Mouse (Mus musculus): ENCODE results near the gene Svop. TPM values are rescaled to one million over a fixed set of nuclear protein-coding genes. Genes with fewer than 3 reads are reported as not detected.

Gene Svop
- total and polyA plus RNA-seq, 3 experiments = 0.05 TPM; not detected in 2

- peaks cover 71% of the 10 kb centered on the region for H3K4me1 ChIP-seq (ENCODE audit: insufficient read depth, low read depth, low read length)
- peak; percentile 69 for ATAC-seq (ENCODE audit: extremely low read depth, insufficient number of reproducible peaks, low FRiP score, poor library complexity, severe bottlenecking)
- TF ChIP-seq CTCF (IDR thresholded peaks at IDR 0.05; ENCODE audit: low read depth, low read length) = 0 out of 2 replicates have a peak, but pooled peaks have one; percentile 24
- TF ChIP-seq GATA1 (IDR thresholded peaks at IDR 0.05; ENCODE audit: borderline replicate concordance, low read length) = no peak
- no peak for TF ChIP-seq GATA2 (IDR thresholded peaks at IDR 0.05; ENCODE audit: borderline replicate concordance, low read depth, low read length)
- no peak for TF ChIP-seq POLR2AphosphoS5 (IDR thresholded peaks at IDR 0.05; ENCODE audit: insufficient replicate concordance, low read depth, low read length)
- peak; percentile 37 for TF ChIP-seq TAL1 (conservative IDR thresholded peaks at IDR 0.05; ENCODE audit: low read depth, low read length)
- peak overlapping the region; percentile 37; the same call in 1 of the 2 replicates for H3K4me3 ChIP-seq (ENCODE audit: low read depth, low read length)
- H3K27me3 ChIP-seq (ENCODE audit: insufficient read depth, low read length) = no peaks in the 10 kb centered on the region
- H3K9me3 ChIP-seq (replicated peaks) = no peaks in the 10 kb centered on the region
- peaks cover 73% of the 10 kb centered on the region for H3K36me3 ChIP-seq (replicated peaks)
- peak; percentile 50 for DNase-seq (ENCODE audit: low spot score)
These were observed 42.7 kb upstream of the Svop start for GRCm38 (mm10) chr5:114134091-114134534.

GRCm38 (mm10) chr5:114132841-114133240 is 41.5 kb upstream of the Svop start:
- Histone ChIP-seq H3K4me3 (ENCODE audit: low read depth, low read length) (peak overlapping the region; percentile 27; the same call in 1 of the 2 replicates), H3K9me3 (replicated peaks) (no peaks in the 10 kb centered on the region), H3K36me3 (replicated peaks) (peaks cover 63% of the 10 kb centered on the region), H3K27me3 (ENCODE audit: insufficient read depth, low read length) (no peaks in the 10 kb centered on the region), H3K4me1 (ENCODE audit: insufficient read depth, low read depth, low read length) (peaks cover 74% of the 10 kb centered on the region)
- no peak for TF ChIP-seq GATA2 (IDR thresholded peaks at IDR 0.05; ENCODE audit: borderline replicate concordance, low read depth, low read length)
- no peak for TF ChIP-seq GATA1 (IDR thresholded peaks at IDR 0.05; ENCODE audit: borderline replicate concordance, low read length)
- TF ChIP-seq CTCF (IDR thresholded peaks at IDR 0.05; ENCODE audit: low read depth, low read length) = no peak
- TF ChIP-seq POLR2AphosphoS5 (IDR thresholded peaks at IDR 0.05; ENCODE audit: insufficient replicate concordance, low read depth, low read length) = no peak
- TF ChIP-seq TAL1 (conservative IDR thresholded peaks at IDR 0.05; ENCODE audit: low read depth, low read length) = no peak
- no peak for ATAC-seq (ENCODE audit: extremely low read depth, insufficient number of reproducible peaks, low FRiP score, poor library complexity, severe bottlenecking)
- no peak for DNase-seq (ENCODE audit: low spot score)

- H3K4me1 ChIP-seq (ENCODE audit: insufficient read depth, low read depth, low read length) = peaks cover 79% of the 10 kb centered on the region
- peak overlapping the region; percentile 86 for H3K4me3 ChIP-seq (ENCODE audit: low read depth, low read length)
- peaks cover 53% of the 10 kb centered on the region for H3K36me3 ChIP-seq (replicated peaks)
- DNase-seq (ENCODE audit: low spot score) (peak; percentile 35), ATAC-seq (ENCODE audit: extremely low read depth, insufficient number of reproducible peaks, low FRiP score, poor library complexity, severe bottlenecking) (no peak)
- H3K9me3 ChIP-seq (replicated peaks) = no peaks in the 10 kb centered on the region
- no peaks in the 10 kb centered on the region for H3K27me3 ChIP-seq (ENCODE audit: insufficient read depth, low read length)
- no peak for TF ChIP-seq GATA1 (IDR thresholded peaks at IDR 0.05; ENCODE audit: borderline replicate concordance, low read length)
- no peak for TF ChIP-seq GATA2 (IDR thresholded peaks at IDR 0.05; ENCODE audit: borderline replicate concordance, low read depth, low read length)
- TF ChIP-seq TAL1 (conservative IDR thresholded peaks at IDR 0.05; ENCODE audit: low read depth, low read length) = no peak
- no peak for TF ChIP-seq POLR2AphosphoS5 (IDR thresholded peaks at IDR 0.05; ENCODE audit: insufficient replicate concordance, low read depth, low read length)
- no peak for TF ChIP-seq CTCF (IDR thresholded peaks at IDR 0.05; ENCODE audit: low read depth, low read length)
These were observed 40.1 kb upstream of the Svop start for GRCm38 (mm10) chr5:114131521-114131840.

GRCm38 (mm10) chr5:114130698-114131520 is 39.5 kb upstream of the Svop start:
- no peaks in the 10 kb centered on the region for H3K9me3 ChIP-seq (replicated peaks)
- H3K36me3 ChIP-seq (replicated peaks) = peaks cover 52% of the 10 kb centered on the region
- ATAC-seq (ENCODE audit: extremely low read depth, insufficient number of reproducible peaks, low FRiP score, poor library complexity, severe bottlenecking) (peak; percentile 75), DNase-seq (ENCODE audit: low spot score) (peak; percentile 98)
- H3K4me1 ChIP-seq (ENCODE audit: insufficient read depth, low read depth, low read length) = peaks cover 79% of the 10 kb centered on the region
- no peak for TF ChIP-seq GATA2 (IDR thresholded peaks at IDR 0.05; ENCODE audit: borderline replicate concordance, low read depth, low read length)
- TF ChIP-seq POLR2AphosphoS5 (IDR thresholded peaks at IDR 0.05; ENCODE audit: insufficient replicate concordance, low read depth, low read length) = no peak
- TF ChIP-seq GATA1 (IDR thresholded peaks at IDR 0.05; ENCODE audit: borderline replicate concordance, low read length) = no peak
- TF ChIP-seq TAL1 (conservative IDR thresholded peaks at IDR 0.05; ENCODE audit: low read depth, low read length) = no peak
- TF ChIP-seq CTCF (IDR thresholded peaks at IDR 0.05; ENCODE audit: low read depth, low read length) = no peak
- H3K4me3 ChIP-seq (ENCODE audit: low read depth, low read length) = peak overlapping the region; percentile 86
- H3K27me3 ChIP-seq (ENCODE audit: insufficient read depth, low read length) = no peaks in the 10 kb centered on the region

GRCm38 (mm10) chr5:114130211-114130605 is 38.8 kb upstream of the Svop start, which contains the start of gene Ung:
TSS of gene Ung (plus strand) at chr5:114130386.
- ATAC-seq (ENCODE audit: extremely low read depth, insufficient number of reproducible peaks, low FRiP score, poor library complexity, severe bottlenecking) (no peak), DNase-seq (ENCODE audit: low spot score) (peak; percentile 51)
- no peak for TF ChIP-seq GATA1 (IDR thresholded peaks at IDR 0.05; ENCODE audit: borderline replicate concordance, low read length)
- Histone ChIP-seq H3K4me3 (ENCODE audit: low read depth, low read length) (peak within 1 kb of the TSS; percentile 86), H3K27me3 (ENCODE audit: insufficient read depth, low read length) (no peaks in the 10 kb centered on the region), H3K36me3 (replicated peaks) (peaks cover 52% of the 10 kb centered on the region), H3K4me1 (ENCODE audit: insufficient read depth, low read depth, low read length) (peaks cover 77% of the 10 kb centered on the region), H3K9me3 (replicated peaks) (no peaks in the 10 kb centered on the region)

GRCm38 (mm10) chr5:114129550-114130210 is 38.3 kb upstream of the Svop start:
- Histone ChIP-seq H3K4me1 (ENCODE audit: insufficient read depth, low read depth, low read length) (peaks cover 73% of the 10 kb centered on the region), H3K27me3 (ENCODE audit: insufficient read depth, low read length) (no peaks in the 10 kb centered on the region), H3K9me3 (replicated peaks) (no peaks in the 10 kb centered on the region), H3K4me3 (ENCODE audit: low read depth, low read length) (peak overlapping the region; percentile 86), H3K36me3 (replicated peaks) (peaks cover 53% of the 10 kb centered on the region)
- DNase-seq (ENCODE audit: low spot score) (no peak), ATAC-seq (ENCODE audit: extremely low read depth, insufficient number of reproducible peaks, low FRiP score, poor library complexity, severe bottlenecking) (no peak)
- TF ChIP-seq TAL1 (conservative IDR thresholded peaks at IDR 0.05; ENCODE audit: low read depth, low read length) (no peak), POLR2AphosphoS5 (IDR thresholded peaks at IDR 0.05; ENCODE audit: insufficient replicate concordance, low read depth, low read length) (no peak), GATA1 (IDR thresholded peaks at IDR 0.05; ENCODE audit: borderline replicate concordance, low read length) (no peak), GATA2 (IDR thresholded peaks at IDR 0.05; ENCODE audit: borderline replicate concordance, low read depth, low read length) (no peak), CTCF (IDR thresholded peaks at IDR 0.05; ENCODE audit: low read depth, low read length) (no peak)
